Mouse (Mus musculus): ENCODE results near the gene Zfpm1.

- TF ChIP-seq FLI1 (IDR thresholded peaks at IDR 0.05; ENCODE audit: low read length) (no peak), GATA1 (IDR thresholded peaks at IDR 0.05; ENCODE audit: borderline replicate concordance, low read length) (no peak)
These were observed 75.3 kb downstream of the Zfpm1 start for GRCm38 (mm10) chr8:122357202-122357601.

All from megakaryocyte, embryonic 14.5 days (primary cell).